In genomic region chr10:34229491-34229890, GRCm38 (mm10) we compare ENCODE assay signal across 18 mouse cellular contexts.
"Had no signal": no experiment of that assay in that cellular context is flagged by ENCODE, and none has a peak within 500 bp of the region (broad histone marks: within the 10 kb centered on the region; RNA-seq: fewer than 3 reads in every experiment).

No protein-coding gene starts in this region.

- ATAC-seq: hindbrain, embryonic 16.5 days; inflammation-experienced regulatory T-cells, adult 6 months; intestine, embryonic 15.5 days; intestine, postnatal 0 days; liver, embryonic 12.5 days had no signal

- DNase-seq: gastrocnemius, adult 2 months; gastrocnemius, postnatal 10 days; gastrocnemius, postnatal 25 days; heart, adult 2 months; heart, postnatal 14 days; heart, postnatal 4 days; kidney, adult 18-20 months; kidney, adult 8-10 months; kidney, postnatal 10 days; kidney, postnatal 25 days; kidney, postnatal 4 days; layer of hippocampus, postnatal 36 days; left cerebral cortex, postnatal 4 days had no signal
